In genomic region chr5:46707021-46707420, GRCm38 (mm10) we compare ENCODE assay signal across 19 mouse cellular contexts.
DNase-seq lines count a peak whose midpoint lies in the region; TF ChIP-seq lines count a peak whose summit lies in the region.
"Had no signal": no experiment of that assay in that cellular context is flagged by ENCODE, and none has a peak within 500 bp of the region (broad histone marks: within the 10 kb centered on the region; RNA-seq: fewer than 3 reads in every experiment).

No protein-coding gene starts in this region.

- TF ChIP-seq POLR2A in kidney, adult 2 months (IDR thresholded peaks at IDR 0.05; ENCODE audit: low read depth, low read length), result no peak
- TF ChIP-seq POLR2A in liver, adult 2 months (IDR thresholded peaks at IDR 0.05; ENCODE audit: extremely low read depth, insufficient read depth, low read length), result no peak

- no peak overlapping the region for H3K4me3 ChIP-seq in kidney, adult 2 months (ENCODE audit: insufficient read depth, low read depth, low read length)
- H3K4me3 ChIP-seq in liver, adult 2 months (ENCODE audit: insufficient read depth, low read depth, low read length), result no peak overlapping the region

- H3K9ac ChIP-seq in liver, adult 2 months (ENCODE audit: low read depth, low read length), result no peak overlapping the region

- no peaks in the 10 kb centered on the region; the same call in 1 of the 2 replicates for H3K4me1 ChIP-seq in kidney, adult 2 months (ENCODE audit: control insufficient read depth, insufficient read depth, low read length)
- H3K4me1 ChIP-seq in liver, adult 2 months (ENCODE audit: control insufficient read depth, insufficient read depth, low read length), result peaks cover 3% of the 10 kb centered on the region; the same call in 1 of the 2 replicates

- no peaks in the 10 kb centered on the region for H3K79me2 ChIP-seq in liver, adult 2 months (ENCODE audit: control insufficient read depth, insufficient read depth, low read length)

- WGBS in kidney, adult 2 months, result 74% methylated on average over 5 of the region's 5 CpGs
- 25% methylated on average over 5 of the region's 5 CpGs for WGBS in liver, adult 2 months

- H3K27me3 ChIP-seq in kidney, adult 2 months (replicated peaks; ENCODE audit: control insufficient read depth, insufficient read depth, low read length), result peaks cover 1% of the 10 kb centered on the region; the same call in 1 of the 2 replicates
- H3K27me3 ChIP-seq in liver, adult 2 months (ENCODE audit: control insufficient read depth, insufficient read depth, low read length), result no peaks in the 10 kb centered on the region
- H3K27me3 ChIP-seq: CH12.LX, Patski had no signal

- DNase-seq in kidney, adult 2 months, result peak; percentile 18
- no peak for DNase-seq in kidney, postnatal 14 days
- peak; percentile 37 for DNase-seq in kidney, adult 9 months
- DNase-seq in kidney, postnatal 4 days, result no peak
- DNase-seq in liver, adult 2 months (ENCODE audit: extremely low read depth, low read depth, low spot score), result peak; percentile 92
- no peak for DNase-seq in liver
- DNase-seq: adrenal gland, adult 2 months; adrenal gland, adult 8-10 months; adrenal gland, postnatal 10 days; adrenal gland, postnatal 14 days; adrenal gland, postnatal 25 days; adrenal gland, postnatal 36 days; B cell, adult 2 months; cerebellum, adult 11 months; cerebellum, adult 11-12 months; cerebellum, adult 18-20 months had no signal

- H3K36me3 ChIP-seq in kidney, adult 2 months (ENCODE audit: control insufficient read depth, insufficient read depth, low read length), result no peaks in the 10 kb centered on the region
- no peaks in the 10 kb centered on the region for H3K36me3 ChIP-seq in liver, adult 2 months (ENCODE audit: control insufficient read depth, insufficient read depth, low read length)
- H3K36me3 ChIP-seq: G1E had no signal

- no peak for TF ChIP-seq CTCF in kidney, adult 2 months (conservative IDR thresholded peaks at IDR 0.05; ENCODE audit: insufficient read depth, insufficient read length, low read depth, low read length)
- TF ChIP-seq CTCF in liver, adult 2 months (IDR thresholded peaks at IDR 0.05; ENCODE audit: low read depth, low read length), result no peak

- H3K27ac ChIP-seq in kidney, adult 2 months (ENCODE audit: insufficient read depth, low read depth, low read length), result no peak overlapping the region
- H3K27ac ChIP-seq in liver, adult 2 months (replicated peaks; ENCODE audit: insufficient read depth, low read depth, low read length), result 0 out of 2 replicates have a peak overlapping the region, but pooled peaks have one; percentile 32

Comparison
In these comparisons a context has a peak if more than half of its experiments do, and no peak if none do; other contexts are left out.
1. DNase-seq: peak in kidney, adult 2 months (single experiment), kidney, adult 9 months (single experiment) and liver, adult 2 months (single experiment); none in kidney, postnatal 14 days (single experiment), kidney, postnatal 4 days (0 of 2) and liver (single experiment).